Mouse (Mus musculus) liver, adult 2 months (tissue): ENCODE data around the gene Wwc2.

Experiments used
- CTCF ChIP-seq: fragments of 200-500 bp; IDR thresholded peaks from 2 replicates; pipeline ENCODE4 v1.5.1; 2011; ENCODE audit warnings: low read depth, low read length, control low read depth
- POLR2A ChIP-seq: fragments of 200-500 bp; IDR thresholded peaks from 2 replicates; pipeline ENCODE4 v1.6.1; 2011; ENCODE audit warnings: low read length, control low read depth; ENCODE audit not compliant: insufficient read depth; ENCODE audit errors: extremely low read depth

DNA sequence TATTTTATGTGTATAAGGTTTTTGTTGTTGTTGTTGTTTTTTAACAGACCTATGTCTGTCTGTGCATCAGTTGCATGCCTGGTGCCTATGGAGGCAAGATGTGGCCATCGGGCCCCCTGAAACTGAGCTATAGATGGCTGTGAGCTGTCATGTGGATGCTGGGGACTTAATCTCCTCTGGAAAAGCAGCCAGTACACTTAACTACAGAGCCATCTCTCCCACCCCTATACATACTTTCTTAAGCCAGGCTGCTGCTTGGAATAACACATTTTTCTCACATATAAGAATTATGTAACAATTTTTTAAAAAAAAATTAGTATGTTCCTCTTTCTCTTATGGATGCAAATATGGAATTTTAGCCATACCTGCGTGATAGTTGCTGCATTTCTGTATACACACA, 207.2 kb downstream of the Wwc2 start:
- TF ChIP-seq CTCF (no peak), POLR2A (no peak)
